Mouse (Mus musculus) ovary, postnatal 10 days (tissue): ENCODE measurements around the gene Dcaf15.

Source experiments
- DNase-seq: peaks from one replicate; pipeline ENCODE4 v3.0.0; 2022; ENCODE audit warnings: low spot score

The Dcaf15 gene

GRCm38 (mm10) chr8:84101476-84102270, 2.9 kb downstream of the Dcaf15 start:
- no peak for DNase-seq

- no peak for DNase-seq
Measured at GRCm38 (mm10) chr8:84098376-84098775, 6.2 kb downstream of the Dcaf15 start.

GRCm38 (mm10) chr8:84096061-84096460, 8.5 kb downstream of the Dcaf15 start:
- no peak for DNase-seq

DNA sequence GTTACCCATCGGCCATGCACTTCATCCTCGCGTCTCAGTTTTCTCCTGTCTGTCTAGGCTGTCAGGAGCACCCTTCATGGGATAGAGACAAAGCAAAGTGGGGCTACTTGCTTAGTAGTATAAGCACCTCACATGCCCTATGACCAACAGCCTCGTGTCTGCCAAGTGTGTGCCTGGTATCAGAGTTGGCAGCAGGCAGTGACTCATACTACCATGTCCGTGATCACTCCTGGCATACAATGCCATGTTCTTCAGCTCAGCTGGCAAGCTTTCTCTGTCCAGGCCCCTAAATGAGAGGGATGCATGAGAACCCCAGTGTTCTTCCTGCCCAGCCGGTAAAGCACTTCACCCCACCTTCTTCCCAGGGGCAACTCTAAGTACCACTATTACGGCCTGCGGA, 14.0 kb downstream of the Dcaf15 start:
- no peak for DNase-seq

- no peak for DNase-seq
Measured at GRCm38 (mm10) chr8:84089277-84089676, 15.3 kb downstream of the Dcaf15 start.

DNA sequence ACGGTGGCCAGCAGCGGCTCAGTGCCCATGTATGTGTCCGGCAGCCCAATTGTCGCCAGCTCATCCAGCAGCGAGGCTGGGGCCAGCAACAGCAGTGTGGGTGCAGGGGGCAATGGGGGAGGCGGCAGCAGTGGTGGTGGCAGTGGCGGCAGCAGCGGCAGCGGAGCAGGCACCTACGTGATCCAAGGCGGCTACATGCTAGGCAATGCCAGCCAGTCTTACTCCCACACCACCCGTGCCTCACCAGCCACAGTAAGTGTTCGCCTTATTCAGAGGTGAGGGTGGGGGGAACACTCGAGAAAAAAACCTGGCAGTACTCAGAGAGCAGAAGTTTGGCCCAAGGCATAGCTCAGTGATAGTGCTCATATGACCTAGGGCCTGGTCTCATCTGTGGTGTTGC, 16.7 kb downstream of the Dcaf15 start:
- DNase-seq, result no peak

GRCm38 (mm10) chr8:84087156-84087555, 17.4 kb downstream of the Dcaf15 start:
- DNase-seq, result no peak

GRCm38 (mm10) chr8:84084341-84085115, 20.0 kb downstream of the Dcaf15 start:
- no peak for DNase-seq

- no peak for DNase-seq
Measured at GRCm38 (mm10) chr8:84083829-84084241, 20.7 kb downstream of the Dcaf15 start.

- DNase-seq, result no peak
Measured at GRCm38 (mm10) chr8:84079206-84079605, 25.4 kb downstream of the Dcaf15 start.

DNA sequence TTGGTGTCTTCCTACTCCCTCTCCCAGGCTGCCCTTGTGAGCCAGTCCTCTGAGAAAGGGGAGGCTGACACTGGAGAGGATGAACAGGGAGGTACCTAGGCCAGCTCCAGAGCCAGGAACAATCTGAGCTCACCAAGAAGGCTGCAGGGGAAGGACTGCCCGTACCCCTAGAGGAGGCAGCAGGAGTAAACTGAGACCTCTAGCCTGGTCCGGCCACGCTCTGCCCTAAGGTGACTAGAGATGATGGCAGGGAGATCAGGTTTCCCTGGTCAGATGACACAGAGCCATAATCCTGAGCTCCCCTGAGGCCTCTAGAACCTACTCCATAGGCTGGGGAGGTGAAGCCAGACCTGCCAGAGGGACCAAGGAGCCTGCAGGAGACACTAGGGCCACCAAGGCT, 27.7 kb downstream of the Dcaf15 start:
- DNase-seq, result no peak

GRCm38 (mm10) chr8:84076412-84076811, 28.2 kb downstream of the Dcaf15 start:
- DNase-seq, result no peak

DNA sequence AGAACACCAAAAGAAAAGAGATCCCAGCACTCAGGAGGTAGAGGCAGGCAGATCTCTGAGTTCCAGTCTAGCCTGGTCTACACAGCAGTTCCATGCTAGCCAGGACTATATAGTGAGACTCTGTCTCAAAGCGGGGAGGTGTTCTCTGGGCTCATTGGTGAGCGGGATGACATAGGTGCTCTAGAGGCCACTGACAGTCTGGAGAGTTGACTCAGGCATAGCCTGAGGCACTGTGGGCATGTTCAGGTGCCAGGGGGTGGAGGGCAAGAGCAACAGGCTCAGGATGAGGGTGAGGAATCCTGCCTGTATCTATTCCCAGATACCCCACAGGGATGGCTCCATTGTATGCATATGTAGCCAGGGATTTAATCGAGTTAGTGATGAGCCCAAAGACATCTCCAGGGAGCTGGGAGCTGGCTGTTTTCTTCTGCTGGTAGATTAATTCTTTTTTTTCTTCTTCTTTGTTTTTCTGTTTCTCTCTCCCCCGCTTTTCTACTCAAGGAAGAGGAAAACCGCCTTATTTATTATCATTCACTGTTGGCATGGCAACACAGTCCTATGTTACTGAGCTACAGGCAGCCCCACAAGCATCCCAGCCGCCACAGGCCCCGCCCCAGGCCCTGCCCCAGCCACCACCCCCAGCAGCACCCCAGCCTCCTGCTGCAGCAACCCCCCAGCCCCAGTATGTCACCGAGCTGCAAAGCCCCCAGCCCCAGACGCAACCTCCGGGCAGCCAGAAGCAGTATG, 31.2 kb downstream of the Dcaf15 start:
- no peak for DNase-seq

DNA sequence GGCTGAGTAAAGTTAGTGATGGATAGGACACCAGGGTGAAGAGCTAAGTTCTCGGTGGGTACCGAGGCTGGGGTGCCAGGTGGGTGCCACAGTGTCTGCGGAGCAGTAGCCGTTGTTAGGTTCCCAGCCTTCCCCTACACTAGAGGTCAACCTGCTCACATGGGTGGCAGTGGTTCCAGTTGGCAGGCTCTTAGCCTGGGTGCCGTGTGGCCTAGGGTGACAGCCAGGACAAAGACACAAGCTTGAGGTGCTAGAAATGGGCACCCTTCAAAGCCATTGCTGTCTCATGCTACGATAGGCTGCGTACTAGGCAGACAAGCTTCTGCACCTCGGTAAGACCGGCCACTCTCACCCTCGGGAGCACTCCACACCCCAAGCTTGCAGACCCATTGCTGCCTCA, 32.2 kb downstream of the Dcaf15 start:
- no peak for DNase-seq

GRCm38 (mm10) chr8:84071921-84072320, 32.6 kb downstream of the Dcaf15 start:
- DNase-seq, result no peak

DNA sequence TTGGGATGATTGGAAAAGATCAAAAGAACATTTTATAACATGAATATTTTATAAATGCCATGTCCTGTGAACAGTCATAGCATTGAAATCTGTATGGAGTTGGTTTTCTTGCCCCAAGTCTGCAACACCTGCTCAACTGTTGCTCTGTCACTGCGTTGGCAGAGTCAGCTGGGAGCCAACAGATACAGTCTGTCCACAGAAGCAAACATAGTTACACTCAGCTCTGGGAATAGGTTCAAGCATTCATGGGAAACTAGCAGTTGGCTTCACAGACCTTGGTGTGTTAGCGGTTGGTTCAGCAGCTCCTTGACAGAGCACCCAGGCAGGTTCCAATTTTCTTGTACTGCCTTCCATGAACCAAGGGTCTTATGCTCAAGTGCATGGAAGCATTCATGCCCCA, 33.9 kb downstream of the Dcaf15 start:
- DNase-seq, result no peak

DNA sequence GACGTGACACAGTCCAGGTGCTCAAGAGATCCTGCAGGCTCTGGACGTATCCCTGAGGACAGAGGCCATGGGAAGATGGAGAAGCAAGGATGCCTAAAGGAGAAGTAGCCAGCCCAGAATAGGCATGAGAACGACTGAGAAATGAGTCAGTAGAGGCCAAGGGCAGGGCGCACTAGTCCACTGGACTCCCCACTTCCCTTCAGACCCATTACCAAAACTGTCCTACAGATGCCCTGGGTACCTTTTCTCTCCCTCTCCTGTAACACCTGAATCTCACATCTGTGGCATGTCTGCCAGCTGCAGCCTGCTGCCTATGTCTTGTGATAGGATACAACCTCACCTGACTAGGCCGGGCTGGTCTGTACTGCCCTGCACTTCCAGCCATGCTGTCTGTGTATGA, 34.3 kb downstream of the Dcaf15 start:
- DNase-seq, result no peak

DNA sequence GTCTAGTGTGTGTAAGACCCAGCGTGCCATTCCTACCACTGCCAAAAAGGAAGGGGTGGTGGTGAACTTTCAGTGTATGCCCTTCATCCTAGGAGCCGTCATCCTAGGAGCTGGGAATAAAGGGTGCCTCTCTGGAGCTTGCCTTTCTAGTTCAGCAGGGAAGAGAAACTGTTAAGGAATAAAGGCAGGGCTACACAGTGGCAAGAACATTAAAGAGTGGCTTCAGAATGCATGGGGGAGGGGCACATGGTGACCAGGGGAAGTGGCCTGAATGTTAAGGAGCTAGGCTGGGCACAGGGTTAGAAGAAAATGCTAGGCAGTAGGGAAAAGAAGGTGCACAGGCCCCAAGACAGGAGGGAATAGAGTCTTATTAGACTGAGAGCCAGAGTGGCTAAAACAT, 34.8 kb downstream of the Dcaf15 start:
- no peak for DNase-seq

DNA sequence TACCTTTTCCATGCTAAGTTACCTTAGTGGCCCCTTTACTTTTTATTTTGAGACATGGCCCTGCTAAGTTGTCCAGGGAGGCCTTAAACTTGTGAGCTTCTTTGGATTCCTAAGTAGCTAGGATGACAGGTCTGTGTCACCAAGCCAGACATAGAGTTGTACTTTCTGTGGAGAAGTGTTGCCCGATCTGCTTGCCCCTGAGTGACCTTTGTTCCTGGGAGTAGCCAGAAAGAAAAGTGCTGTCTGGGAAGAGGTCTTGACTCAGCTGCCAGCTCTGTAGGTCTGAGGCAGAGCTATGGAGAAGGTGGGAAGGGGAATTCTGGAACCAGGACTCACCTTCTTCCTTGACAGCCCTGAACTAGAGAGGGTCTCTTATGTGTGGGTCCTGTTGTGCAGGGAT, 35.4 kb downstream of the Dcaf15 start:
- no peak for DNase-seq

DNA sequence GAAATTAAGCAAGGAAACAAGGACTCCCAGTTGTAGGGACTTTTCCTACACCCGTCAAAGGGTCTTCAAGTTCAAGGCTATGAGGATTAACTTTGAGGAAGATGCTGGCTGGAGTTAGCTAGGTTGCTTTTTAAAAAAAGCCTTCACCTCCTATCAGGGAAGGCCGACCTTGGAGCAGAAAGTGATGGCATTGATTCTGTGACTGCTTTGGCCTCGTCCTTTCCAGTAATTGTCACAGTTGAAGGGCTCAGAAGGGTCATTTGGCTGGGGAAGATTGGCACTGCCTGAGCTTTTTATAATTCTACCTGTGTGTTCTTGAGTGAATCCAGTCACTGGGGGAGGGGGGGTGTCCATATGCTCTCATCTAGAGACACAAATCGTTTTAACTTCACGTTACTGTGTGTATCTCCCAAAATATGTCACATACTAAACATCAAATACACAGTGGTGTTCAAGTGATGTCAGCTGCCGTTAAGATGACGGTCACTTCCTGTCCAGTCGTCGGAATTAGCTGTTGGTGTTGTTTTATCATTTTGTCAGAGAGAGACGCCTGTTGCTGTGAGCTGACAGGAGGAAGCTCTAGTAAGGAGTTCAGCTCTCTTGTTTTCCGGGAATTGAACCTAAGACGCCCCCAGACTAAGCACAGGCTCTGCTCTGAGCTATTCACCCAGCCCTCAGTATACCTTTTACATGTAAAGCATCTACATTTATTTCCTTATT, 36.1 kb downstream of the Dcaf15 start:
- DNase-seq, result no peak

- no peak for DNase-seq
Measured at GRCm38 (mm10) chr8:84067911-84068310, 36.7 kb downstream of the Dcaf15 start.

GRCm38 (mm10) chr8:84067047-84067573, 37.5 kb downstream of the Dcaf15 start:
- peak; percentile 98 for DNase-seq
